Mouse (Mus musculus): ENCODE data around the gene Rnase10.

- TF ChIP-seq RCOR1 (conservative IDR thresholded peaks at IDR 0.05; ENCODE audit: low read depth, low read length) (no peak), ZKSCAN1 (IDR thresholded peaks at IDR 0.05; ENCODE audit: borderline replicate concordance, low read depth, low read length) (no peak), POLR2A (IDR thresholded peaks at IDR 0.05; ENCODE audit: low read depth, low read length) (no peak), CTCF (conservative IDR thresholded peaks at IDR 0.05 in 1 of 2, IDR thresholded peaks at IDR 0.05 in 1 of 2; ENCODE audit: low read depth in 2 of 2, low read length in 2 of 2) (no peak), ZNF384 (IDR thresholded peaks at IDR 0.05; ENCODE audit: low read depth, low read length) (no peak), E2F4 (IDR thresholded peaks at IDR 0.05; ENCODE audit: insufficient replicate concordance, low read depth, low read length) (no peak), USF1 (IDR thresholded peaks at IDR 0.05; ENCODE audit: low read depth, low read length) (no peak), EP300 (IDR thresholded peaks at IDR 0.05; ENCODE audit: low read length) (no peak), USF2 (conservative IDR thresholded peaks at IDR 0.05; ENCODE audit: low read depth, low read length) (no peak)
Observed at GRCm38 (mm10) chr14:51024820-51025219, 17.3 kb downstream of the Rnase10 start.
